Mouse (Mus musculus): ENCODE data around the gene Lgals2. TPM values are rescaled to one million over a fixed set of nuclear protein-coding genes. Genes with fewer than 3 reads are reported as not detected.
A peak's percentile ranks its signal among the peaks of the same experiment; 100 is the strongest.
"Not testable (repeated sequence)": the region's sequence is repeated elsewhere in the genome, so short reads cannot be mapped to it uniquely, and the experiment has no call there.

Lgals2 gene
- polyA plus RNA-seq, 1 experiment, result not detected

GRCm38 (mm10) chr15:78896149-78896548, 40.8 kb upstream of the Lgals2 start:
- TF ChIP-seq TAL1 (IDR thresholded peaks at IDR 0.05; ENCODE audit: low read length), result no peak
- TF ChIP-seq GATA1 (IDR thresholded peaks at IDR 0.05; ENCODE audit: low read length), result no peak
- Histone ChIP-seq H3K36me3 (ENCODE audit: control insufficient read depth) (peaks cover 42% of the 10 kb centered on the region), H3K4me1 (ENCODE audit: control insufficient read depth) (peaks cover 97% of the 10 kb centered on the region), H3K9me3 (ENCODE audit: control insufficient read depth, low read length) (no peaks in the 10 kb centered on the region), H3K27me3 (ENCODE audit: control insufficient read depth) (no peaks in the 10 kb centered on the region), H3K4me3 (replicated peaks) (no peak overlapping the region)

DNA sequence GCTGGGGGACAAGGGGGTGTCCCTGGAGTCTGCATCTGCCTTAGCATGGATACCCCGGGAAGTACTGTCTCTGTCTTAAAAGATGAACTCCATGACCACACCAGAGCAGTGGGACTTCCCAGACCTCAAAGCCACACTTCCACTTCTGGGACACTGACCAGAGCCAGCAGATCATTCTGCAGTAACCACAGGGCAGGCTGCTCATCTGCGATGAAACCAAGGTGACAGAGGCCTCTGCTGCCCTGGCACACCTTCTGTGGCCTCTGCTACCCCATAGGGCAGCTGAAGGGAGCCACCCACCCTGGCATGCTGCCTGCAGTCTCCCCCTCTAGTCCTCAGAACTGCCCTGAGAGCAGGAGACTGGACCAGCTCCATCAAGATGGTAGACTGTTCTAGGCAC, 40.4 kb upstream of the Lgals2 start:
- no peak overlapping the region for H3K4me3 ChIP-seq (replicated peaks)
- H3K9me3 ChIP-seq (ENCODE audit: control insufficient read depth, low read length), result no peaks in the 10 kb centered on the region
- no peak for TF ChIP-seq TAL1 (IDR thresholded peaks at IDR 0.05; ENCODE audit: low read length)
- no peak for TF ChIP-seq GATA1 (IDR thresholded peaks at IDR 0.05; ENCODE audit: low read length)
- no peaks in the 10 kb centered on the region for H3K27me3 ChIP-seq (ENCODE audit: control insufficient read depth)
- peaks cover 96% of the 10 kb centered on the region for H3K4me1 ChIP-seq (ENCODE audit: control insufficient read depth)
- H3K36me3 ChIP-seq (ENCODE audit: control insufficient read depth), result peaks cover 46% of the 10 kb centered on the region

GRCm38 (mm10) chr15:78894726-78895125, 39.4 kb upstream of the Lgals2 start:
- Histone ChIP-seq H3K36me3 (ENCODE audit: control insufficient read depth) (peaks cover 54% of the 10 kb centered on the region), H3K9me3 (ENCODE audit: control insufficient read depth, low read length) (no peaks in the 10 kb centered on the region), H3K4me1 (ENCODE audit: control insufficient read depth) (peaks cover 89% of the 10 kb centered on the region), H3K4me3 (replicated peaks) (no peak overlapping the region), H3K27me3 (ENCODE audit: control insufficient read depth) (no peaks in the 10 kb centered on the region)
- TF ChIP-seq GATA1 (IDR thresholded peaks at IDR 0.05; ENCODE audit: low read length) (no peak), TAL1 (IDR thresholded peaks at IDR 0.05; ENCODE audit: low read length) (no peak)

- H3K9me3 ChIP-seq (ENCODE audit: control insufficient read depth, low read length), result no peaks in the 10 kb centered on the region
- H3K27me3 ChIP-seq (ENCODE audit: control insufficient read depth), result no peaks in the 10 kb centered on the region
- H3K4me3 ChIP-seq (replicated peaks), result no peak overlapping the region
- H3K36me3 ChIP-seq (ENCODE audit: control insufficient read depth), result peaks cover 75% of the 10 kb centered on the region
- peaks cover 81% of the 10 kb centered on the region for H3K4me1 ChIP-seq (ENCODE audit: control insufficient read depth)
- TF ChIP-seq TAL1 (IDR thresholded peaks at IDR 0.05; ENCODE audit: low read length), result no peak
- no peak for TF ChIP-seq GATA1 (IDR thresholded peaks at IDR 0.05; ENCODE audit: low read length)
Observed at GRCm38 (mm10) chr15:78892440-78892839, 37.1 kb upstream of the Lgals2 start.

GRCm38 (mm10) chr15:78889401-78889853, 34.1 kb upstream of the Lgals2 start:
- TF ChIP-seq GATA1 (IDR thresholded peaks at IDR 0.05; ENCODE audit: low read length) (no peak), TAL1 (IDR thresholded peaks at IDR 0.05; ENCODE audit: low read length) (no peak)
- H3K27me3 ChIP-seq (ENCODE audit: control insufficient read depth), result no peaks in the 10 kb centered on the region
- H3K36me3 ChIP-seq (ENCODE audit: control insufficient read depth), result peaks cover 90% of the 10 kb centered on the region
- no peak overlapping the region for H3K4me3 ChIP-seq (replicated peaks)
- no peaks in the 10 kb centered on the region for H3K9me3 ChIP-seq (ENCODE audit: control insufficient read depth, low read length)
- peaks cover 51% of the 10 kb centered on the region for H3K4me1 ChIP-seq (ENCODE audit: control insufficient read depth)

GRCm38 (mm10) chr15:78881828-78882227, 26.5 kb upstream of the Lgals2 start:
- TF ChIP-seq TAL1 (IDR thresholded peaks at IDR 0.05; ENCODE audit: low read length) (no peak), GATA1 (IDR thresholded peaks at IDR 0.05; ENCODE audit: low read length) (no peak)
- no peaks in the 10 kb centered on the region for H3K9me3 ChIP-seq (ENCODE audit: control insufficient read depth, low read length)
- H3K4me3 ChIP-seq (replicated peaks), result no peak overlapping the region
- peaks cover 68% of the 10 kb centered on the region for H3K36me3 ChIP-seq (ENCODE audit: control insufficient read depth)
- peaks cover 26% of the 10 kb centered on the region for H3K4me1 ChIP-seq (ENCODE audit: control insufficient read depth)
- no peaks in the 10 kb centered on the region for H3K27me3 ChIP-seq (ENCODE audit: control insufficient read depth)

DNA sequence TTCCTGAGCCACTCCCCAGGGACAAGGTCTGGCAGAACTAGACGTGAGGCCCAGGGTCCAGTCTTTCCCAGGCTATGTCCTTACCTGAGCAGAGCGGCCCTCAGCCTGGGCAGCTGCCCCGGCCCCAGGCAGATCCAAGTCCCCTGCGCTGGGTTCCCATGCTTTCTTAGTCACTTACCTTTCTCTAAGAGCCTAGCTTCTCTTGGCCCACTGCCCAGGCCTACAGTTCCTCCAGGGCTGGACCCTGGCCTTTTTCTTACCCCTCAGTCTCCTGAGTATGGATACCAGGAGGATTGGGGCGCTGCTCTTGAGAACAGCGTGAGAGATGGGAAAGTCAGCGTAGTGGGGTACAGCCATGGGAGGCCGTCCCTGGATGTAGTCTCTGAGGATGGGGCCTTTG, 25.1 kb upstream of the Lgals2 start:
- H3K4me1 ChIP-seq (ENCODE audit: control insufficient read depth), result peaks cover 40% of the 10 kb centered on the region
- peaks cover 56% of the 10 kb centered on the region for H3K36me3 ChIP-seq (ENCODE audit: control insufficient read depth)
- no peaks in the 10 kb centered on the region for H3K27me3 ChIP-seq (ENCODE audit: control insufficient read depth)
- TF ChIP-seq TAL1 (IDR thresholded peaks at IDR 0.05; ENCODE audit: low read length), result no peak
- TF ChIP-seq GATA1 (IDR thresholded peaks at IDR 0.05; ENCODE audit: low read length), result no peak
- H3K9me3 ChIP-seq (ENCODE audit: control insufficient read depth, low read length), result no peaks in the 10 kb centered on the region
- no peak overlapping the region for H3K4me3 ChIP-seq (replicated peaks)

DNA sequence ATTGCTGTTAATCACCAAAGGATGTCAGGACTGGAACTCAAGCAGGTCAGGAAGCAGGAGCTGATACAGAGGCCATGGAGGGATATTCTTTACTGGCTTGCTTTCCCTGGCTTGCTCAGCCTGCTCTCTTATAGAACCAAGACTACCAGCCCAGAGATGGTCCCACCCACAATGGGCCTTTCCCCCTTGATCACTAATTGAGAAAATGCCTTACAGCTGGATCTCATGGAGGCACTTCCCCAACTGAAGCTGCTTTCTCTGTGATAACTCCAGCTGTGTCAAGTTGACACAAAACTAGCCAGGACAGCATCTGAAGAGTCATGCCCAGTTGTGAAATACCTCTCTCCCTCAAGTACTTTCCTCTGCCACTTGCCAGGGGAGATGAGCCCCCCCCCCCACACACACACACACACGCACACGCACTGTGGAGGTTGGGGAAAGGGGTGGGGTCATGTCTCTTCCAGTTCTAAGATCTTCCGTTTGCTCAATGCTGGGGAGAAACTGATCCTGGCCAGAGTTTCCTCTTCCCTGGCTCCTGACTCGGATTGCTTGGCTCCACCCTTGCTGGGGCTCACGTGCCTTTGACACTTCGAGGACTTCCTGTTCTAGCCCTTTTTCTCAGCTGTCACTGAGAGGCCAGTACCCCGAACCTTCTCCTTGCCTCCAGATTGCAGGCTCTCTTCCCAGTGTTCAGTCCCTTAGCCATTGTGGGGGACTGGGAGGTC, 23.6 kb upstream of the Lgals2 start:
- H3K27me3 ChIP-seq (ENCODE audit: control insufficient read depth); H3K4me3 ChIP-seq (replicated peaks); H3K9me3 ChIP-seq (ENCODE audit: control insufficient read depth, low read length): not testable (repeated sequence)
- H3K36me3 ChIP-seq (ENCODE audit: control insufficient read depth), result peaks cover 44% of the 10 kb centered on the region
- peaks cover 45% of the 10 kb centered on the region for H3K4me1 ChIP-seq (ENCODE audit: control insufficient read depth)

GRCm38 (mm10) chr15:78877810-78878390, 22.6 kb upstream of the Lgals2 start:
- Histone ChIP-seq H3K4me1 (ENCODE audit: control insufficient read depth) (peaks cover 46% of the 10 kb centered on the region), H3K4me3 (replicated peaks) (peak overlapping the region; percentile 77), H3K36me3 (ENCODE audit: control insufficient read depth) (peaks cover 33% of the 10 kb centered on the region), H3K9me3 (ENCODE audit: control insufficient read depth, low read length) (no peaks in the 10 kb centered on the region), H3K27me3 (ENCODE audit: control insufficient read depth) (no peaks in the 10 kb centered on the region)
- TF ChIP-seq TAL1 (IDR thresholded peaks at IDR 0.05; ENCODE audit: low read length) (no peak), GATA1 (IDR thresholded peaks at IDR 0.05; ENCODE audit: low read length) (no peak)

All from erythroblast, embryonic 14.5 days (primary cell).